Mouse (Mus musculus): ENCODE data around the gene Pipox. TPM values are rescaled to one million over a fixed set of nuclear protein-coding genes. Genes with fewer than 3 reads are reported as not detected.

The Pipox gene
- total RNA-seq, 4 experiments from 2014 or later: 0.43 to 0.82 (median 0.59) TPM

DNA sequence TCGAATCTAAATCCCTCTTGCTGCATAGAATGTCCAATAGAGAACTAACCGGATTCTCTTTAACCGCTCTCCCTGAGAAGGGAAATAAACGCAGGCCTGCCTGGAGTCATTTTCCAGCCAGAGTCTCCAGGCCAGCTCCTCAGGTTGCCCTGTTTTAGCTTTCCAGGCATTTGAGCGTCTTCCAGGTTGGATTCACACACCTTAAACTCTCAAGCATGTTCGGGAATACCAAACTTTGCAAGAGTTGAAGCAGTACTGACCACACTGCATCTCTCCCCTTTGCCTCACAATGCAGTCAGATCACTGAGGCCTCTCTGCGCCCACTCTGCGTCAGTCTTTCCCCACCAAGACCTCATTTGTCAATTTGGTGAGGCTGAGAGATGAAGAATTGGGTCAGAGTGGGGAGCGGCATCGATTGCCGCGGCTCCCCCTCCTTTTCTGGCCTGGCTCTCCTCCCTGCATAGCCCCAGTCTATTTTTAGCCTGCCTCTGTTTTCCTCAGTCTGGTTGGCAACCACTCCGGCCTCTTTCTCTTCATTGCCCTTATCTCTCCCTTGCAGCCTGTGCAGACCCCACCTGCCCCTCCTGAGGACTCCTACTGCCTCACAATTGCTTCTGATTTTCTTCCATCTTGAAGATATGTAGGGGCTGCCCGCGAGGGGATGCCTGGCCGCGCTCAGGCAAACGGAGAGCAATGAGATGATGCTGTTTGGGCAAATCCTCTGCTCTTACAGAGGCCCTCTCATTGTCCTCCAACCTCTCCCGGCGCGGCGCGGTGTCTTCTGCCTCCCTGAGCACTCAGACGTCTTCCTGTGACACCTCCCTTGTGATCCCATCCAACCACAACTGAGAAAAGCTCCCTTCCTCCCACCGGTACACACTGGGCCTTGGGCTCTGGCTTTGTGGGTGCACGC lies 17.8 kb downstream of the Pipox start:
- no peak for DNase-seq (ENCODE audit: low spot score)

DNA sequence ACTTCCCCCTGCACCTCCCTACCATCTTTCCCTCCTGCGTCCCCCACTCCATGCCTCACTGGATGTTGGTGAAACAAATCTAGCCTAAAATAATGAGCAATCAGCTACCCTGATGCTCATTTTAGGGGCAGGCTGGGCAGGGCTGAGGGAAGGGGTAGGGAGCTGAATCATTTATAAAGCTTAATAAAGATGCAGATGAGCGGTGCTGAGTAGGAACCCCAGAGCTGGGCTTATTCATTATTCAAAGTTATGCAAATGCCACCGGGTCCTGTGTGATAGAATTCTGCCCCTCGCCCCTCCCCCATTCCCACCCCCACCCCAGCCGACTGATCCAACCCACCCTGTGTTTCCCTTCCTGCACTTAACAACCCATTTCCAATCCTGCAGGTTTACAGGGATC lies 18.6 kb downstream of the Pipox start:
- no peak for DNase-seq (ENCODE audit: low spot score)

DNA sequence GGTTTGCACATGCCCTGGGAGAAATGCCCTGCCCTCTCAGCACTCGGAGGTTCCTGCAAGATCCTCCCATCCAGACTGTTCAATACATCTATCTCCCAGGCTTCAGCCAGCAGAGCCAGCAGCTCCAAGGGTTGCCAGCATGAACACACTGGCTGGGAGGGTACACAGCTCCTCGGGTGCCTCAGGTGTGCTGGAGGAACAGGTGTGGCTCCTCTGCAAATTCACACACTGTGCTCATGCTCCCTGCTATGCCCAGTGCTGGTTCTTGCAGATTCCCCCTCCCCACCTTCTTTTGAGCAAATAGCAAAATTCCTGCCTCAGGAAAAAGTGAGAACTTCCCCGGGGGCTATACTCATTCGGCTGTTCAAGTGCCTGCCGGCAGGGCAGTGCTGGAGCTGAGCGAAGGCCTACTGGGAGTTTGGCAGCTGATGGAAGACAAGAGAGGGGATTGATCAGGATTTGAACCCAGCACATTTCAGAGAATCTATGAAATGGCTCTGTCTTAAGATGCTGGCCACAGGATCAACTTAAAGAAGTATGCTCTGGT lies 19.1 kb downstream of the Pipox start:
- DNase-seq (ENCODE audit: low spot score): no peak

DNA sequence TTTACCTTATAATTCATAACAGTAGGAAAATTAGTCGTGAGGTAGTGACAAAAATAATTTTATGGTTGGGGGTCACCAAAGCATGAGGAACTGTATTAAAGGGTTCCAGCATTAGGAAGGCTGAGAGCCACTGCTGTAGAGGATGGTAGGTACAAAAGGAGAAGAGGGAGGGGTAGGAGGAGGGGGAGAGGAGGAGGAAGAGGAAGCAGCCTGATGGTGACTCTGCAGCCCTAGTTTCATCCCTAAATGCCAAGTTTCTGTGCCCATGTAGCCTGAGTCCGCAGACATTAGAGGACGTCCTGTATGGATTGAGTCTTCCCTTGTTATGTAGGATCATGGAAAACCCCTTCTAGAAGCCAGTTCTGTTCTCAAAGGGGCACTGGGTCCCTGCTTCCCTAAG lies 20.8 kb downstream of the Pipox start:
- DNase-seq (ENCODE audit: low spot score): no peak

DNA sequence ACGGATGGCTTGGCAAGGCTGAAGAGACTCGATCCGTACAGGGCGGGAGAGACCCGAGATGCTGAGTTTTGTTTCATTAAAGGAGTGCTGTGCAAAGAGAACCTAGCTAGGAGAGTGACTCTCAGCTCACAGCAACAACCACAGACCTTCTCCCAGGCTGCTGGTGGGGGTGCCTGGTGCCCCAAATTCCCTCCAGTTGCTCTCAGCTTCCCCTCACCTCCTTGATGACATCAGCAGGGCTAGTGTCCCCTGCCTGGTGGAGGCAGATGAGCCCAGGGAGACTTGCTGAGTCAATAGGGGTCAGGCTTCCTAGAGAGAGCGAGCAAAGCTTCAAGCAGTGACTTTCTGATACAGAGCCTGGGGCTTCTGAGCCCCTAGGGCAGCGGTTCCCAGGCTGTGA lies 21.2 kb downstream of the Pipox start:
- no peak for DNase-seq (ENCODE audit: low spot score)

DNA sequence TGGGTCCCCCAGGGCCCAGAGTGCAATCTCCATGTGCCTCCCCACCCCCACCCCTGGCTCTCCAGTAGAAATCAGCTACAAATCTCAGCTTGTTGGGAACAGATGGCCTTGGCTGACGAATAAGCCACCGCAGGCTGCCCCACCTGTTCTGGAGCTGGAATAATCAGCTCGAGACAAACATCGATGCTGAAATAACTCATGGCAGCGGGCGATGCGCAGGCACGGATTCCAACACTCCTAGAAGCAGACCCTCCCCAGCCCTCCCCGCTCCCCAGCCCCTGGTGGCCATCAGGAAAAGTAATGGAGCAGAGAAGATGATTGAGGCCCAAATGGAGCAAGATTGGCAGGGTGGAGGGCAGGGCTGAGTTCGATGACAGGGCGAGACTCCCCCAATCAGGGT lies 21.7 kb downstream of the Pipox start:
- DNase-seq (ENCODE audit: low spot score): no peak

DNA sequence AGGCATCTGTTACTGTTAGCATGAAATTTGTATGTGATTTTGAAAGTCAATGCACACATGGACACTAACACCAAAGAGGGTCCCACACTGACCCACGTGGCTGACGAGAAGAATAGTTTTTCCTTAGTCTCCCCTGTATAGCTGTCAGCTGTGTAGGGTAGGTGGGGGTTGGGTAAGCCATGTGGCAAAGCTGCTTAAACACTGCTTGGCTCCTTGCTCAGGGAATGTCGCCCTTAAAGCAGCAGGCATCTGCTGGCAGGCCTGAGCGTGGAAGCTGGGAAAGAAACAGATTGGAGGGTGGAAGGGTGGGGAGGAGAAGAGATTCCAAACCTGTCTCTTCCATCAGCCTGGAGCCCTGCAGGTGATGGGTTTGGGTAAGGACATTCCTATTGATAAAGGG lies 22.5 kb downstream of the Pipox start:
- no peak for DNase-seq (ENCODE audit: low spot score)

DNA sequence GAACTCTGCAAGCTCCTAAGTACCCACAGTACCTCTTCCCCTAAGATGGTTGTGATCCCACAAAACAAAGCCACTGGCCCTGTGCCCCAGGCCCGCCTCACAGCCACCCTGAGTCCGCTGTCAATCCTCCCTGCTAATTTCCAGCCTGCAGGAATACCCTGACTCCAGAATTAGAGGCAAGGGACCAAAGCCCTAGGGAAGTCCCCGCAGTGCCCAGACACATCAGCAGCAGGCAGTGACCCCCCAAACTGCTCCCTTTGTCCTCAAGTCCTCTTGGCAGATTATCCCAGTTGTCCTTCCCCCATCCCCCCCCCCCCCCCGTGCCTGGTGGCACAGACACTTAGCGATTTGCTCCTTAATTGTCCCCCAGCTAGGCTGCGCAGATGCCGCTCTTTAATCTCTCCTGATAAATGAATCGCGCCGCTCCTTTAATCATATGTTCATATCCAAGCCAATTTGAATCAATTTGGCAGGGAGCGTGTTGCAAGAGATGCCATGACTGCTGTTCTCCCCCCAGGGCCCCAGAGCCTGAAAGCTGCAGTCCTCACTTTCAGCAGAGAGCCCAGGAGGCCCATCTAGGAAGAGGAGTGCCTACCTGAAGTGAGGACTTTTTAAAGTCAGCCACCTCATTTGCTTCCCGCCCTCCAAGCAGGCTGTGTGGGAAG lies 26.3 kb downstream of the Pipox start:
- DNase-seq (ENCODE audit: low spot score): no peak

DNA sequence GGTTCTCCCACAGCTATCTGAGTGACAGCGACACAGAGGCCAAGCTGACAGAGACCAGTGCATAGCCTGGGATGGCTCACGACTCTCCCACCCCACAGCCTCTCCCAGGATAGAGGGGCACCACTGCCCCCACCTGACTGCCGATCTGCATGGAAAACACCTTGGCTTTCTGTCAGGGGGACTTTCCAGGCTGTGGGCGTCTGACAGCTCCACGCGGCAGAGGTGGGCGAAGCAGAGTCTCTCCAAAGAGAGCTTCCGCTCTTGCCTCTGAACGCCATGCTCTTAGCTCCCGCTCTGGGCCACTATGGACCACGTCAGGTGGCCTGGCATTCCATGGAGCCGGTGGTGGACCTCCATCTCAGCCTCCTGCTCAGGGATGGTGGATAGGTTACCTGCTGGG lies 29.1 kb downstream of the Pipox start:
- DNase-seq (ENCODE audit: low spot score): no peak

DNA sequence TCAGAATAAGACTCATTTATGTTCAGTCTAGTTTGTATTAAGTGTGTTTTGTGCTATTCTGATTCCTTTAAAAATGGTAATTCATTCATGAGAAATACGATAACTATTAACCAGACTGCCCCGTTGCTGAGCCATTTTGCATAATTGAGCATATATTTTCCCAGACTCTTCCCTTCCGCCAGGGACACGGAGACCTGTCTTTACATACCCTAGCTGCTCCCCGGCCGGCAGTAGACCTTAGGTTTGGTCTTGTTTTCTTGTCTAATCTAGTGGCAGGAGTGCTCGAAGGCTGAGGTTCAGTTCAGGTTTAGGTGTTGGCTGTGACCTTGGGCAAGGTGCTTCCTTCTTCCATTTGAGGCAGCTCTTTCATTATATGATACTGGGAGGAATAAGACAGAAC lies 31.0 kb downstream of the Pipox start:
- no peak for DNase-seq (ENCODE audit: low spot score)

DNA sequence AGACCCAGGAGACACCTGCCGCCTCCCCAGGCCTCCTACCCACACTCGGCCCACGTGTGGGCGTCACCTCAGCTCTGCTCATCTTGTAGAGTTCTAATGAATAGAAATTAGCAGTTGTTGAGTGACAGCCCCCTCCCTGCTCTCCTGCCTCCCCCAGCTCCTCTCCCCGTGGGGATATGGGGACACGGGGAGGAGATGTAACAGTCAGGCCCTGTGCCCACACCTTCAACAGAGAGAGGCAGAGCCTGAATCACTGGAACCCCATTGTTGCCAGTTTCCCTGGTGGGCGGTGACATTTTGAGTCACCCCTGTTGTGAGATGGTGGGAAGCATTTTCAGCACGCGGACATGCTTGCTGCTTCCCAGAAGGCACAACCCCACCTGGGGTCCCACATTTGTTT lies 32.9 kb downstream of the Pipox start:
- DNase-seq (ENCODE audit: low spot score): no peak

DNA sequence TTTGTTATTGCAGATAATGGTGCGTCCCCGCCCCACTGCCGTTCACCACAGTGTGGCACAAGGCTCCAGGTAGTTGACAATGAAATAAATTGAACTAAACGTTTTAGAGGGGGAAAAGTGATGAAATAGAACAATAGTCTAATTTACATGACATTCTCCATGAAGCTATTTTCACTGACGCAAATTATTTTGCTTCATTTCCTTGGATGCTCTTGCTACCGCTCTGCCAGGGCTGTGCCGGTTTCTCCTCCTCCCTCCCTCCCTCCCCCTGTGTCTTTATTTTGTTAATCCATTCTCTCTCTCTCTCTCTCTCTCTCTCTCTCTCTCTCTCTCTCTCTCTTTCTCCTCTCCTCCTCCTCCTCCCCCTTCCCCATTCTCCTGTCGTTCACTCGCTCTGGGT lies 35.3 kb downstream of the Pipox start:
- DNase-seq (ENCODE audit: low spot score): no peak

DNA sequence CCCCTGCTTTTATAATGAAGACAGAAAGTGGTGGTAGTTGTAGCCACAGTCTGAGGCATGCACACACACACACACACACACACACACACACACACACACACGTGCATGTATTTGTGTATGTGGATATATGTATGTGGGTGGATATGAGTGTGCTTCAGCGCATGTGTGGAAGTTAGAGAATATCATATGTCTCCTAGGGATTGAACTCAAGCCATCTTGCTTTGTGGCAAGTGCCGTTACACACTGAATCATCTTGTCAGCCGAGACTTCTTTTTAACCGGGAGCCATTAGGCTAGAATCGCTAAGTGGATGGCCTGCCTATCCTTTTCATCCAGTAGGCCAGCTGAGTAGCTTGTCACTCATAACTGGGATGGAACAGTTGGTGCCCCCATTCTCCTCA lies 36.8 kb downstream of the Pipox start:
- no peak for DNase-seq (ENCODE audit: low spot score)

DNA sequence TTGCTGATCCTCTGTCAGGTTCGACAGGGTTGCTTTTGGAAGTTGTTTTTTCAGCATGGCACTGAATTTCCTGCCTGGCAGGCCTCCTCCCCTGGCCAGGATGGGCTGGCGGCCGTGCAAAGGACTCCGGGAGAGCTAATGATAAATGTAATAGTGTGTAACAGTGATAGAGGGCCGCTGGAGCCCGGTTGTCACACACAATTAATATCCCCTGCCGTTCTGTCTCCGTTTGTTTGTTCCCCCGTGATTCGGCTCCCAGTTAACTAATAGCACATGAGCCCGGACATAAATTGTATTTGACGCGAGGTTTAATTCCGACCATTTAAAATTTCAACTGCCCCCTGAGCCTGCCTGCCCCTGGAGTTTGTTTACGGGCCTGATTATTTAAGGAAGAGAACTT lies 38.5 kb downstream of the Pipox start:
- DNase-seq (ENCODE audit: low spot score): no peak

DNA sequence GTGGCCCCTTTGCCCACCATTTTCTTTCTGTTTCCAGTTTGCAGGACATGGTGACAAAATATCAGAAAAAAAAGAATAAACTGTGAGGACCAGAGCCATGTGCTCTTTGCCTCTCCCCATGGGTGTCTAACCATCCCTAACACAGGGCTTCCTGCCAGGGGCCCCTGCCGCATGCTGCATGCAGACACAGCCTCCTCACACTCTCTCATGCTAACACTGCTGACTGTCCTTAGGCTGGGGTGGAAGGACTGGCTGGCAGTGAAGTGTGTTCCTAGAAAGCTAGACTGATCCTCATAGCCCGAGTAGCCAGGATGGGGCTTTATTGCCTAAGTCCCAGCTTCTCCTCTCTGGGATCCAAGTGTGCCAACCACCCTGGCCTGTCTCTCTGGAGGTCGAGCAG lies 39.3 kb downstream of the Pipox start:
- DNase-seq (ENCODE audit: low spot score): no peak

DNA sequence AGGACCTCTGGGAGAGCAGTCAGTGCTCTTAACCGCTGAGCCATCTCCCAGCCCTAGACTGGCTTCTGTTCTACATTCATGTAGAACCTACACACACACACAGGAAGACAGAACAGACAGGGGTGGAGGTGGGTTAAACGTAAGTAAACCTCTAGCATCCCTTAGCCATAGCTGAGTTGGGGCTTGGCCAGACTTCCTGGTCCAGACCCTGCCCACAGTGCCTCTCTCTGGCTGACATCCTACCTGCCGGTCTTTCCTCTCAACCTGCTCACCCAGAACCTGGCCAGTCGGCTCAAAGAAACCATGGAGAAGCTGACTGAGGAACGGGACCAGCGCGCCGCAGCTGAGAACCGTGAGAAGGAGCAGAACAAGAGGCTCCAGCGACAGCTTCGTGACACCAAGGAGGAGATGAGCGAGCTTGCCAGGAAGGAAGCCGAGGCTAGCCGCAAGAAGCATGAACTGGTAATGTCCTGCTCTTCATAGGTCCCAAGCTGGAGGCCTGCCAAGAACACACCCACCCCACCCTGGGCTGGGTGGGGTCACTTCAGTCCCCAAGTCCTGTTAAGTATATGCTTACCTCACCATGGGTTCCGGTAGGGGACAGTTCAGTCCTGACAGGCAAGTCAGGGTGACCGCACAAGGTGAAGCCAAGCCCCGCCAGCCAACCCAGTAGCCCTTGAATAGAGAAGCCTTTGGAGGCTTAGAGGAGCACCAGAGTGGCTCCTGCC lies 40.8 kb downstream of the Pipox start:
- no peak for DNase-seq (ENCODE audit: low spot score)

DNA sequence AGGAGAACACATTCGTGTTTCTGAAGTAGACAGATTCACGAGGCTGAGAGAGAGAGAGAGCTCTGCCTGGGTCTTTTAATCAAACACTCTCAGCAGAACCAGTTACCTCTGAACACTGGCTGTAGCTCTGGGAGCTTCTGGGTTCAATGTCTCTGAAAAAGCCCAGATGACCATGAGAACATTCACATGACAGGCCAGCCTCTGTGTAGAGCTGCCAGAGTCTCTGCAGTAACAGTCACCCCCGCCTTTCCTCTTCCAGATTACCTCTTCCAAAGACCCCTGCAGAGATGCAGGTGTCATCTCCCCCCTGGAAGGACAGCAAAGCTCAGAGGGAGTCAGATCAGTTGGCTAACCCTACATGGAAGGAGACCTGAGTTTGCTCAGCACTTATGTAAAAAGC lies 41.7 kb downstream of the Pipox start:
- no peak for DNase-seq (ENCODE audit: low spot score)

DNA sequence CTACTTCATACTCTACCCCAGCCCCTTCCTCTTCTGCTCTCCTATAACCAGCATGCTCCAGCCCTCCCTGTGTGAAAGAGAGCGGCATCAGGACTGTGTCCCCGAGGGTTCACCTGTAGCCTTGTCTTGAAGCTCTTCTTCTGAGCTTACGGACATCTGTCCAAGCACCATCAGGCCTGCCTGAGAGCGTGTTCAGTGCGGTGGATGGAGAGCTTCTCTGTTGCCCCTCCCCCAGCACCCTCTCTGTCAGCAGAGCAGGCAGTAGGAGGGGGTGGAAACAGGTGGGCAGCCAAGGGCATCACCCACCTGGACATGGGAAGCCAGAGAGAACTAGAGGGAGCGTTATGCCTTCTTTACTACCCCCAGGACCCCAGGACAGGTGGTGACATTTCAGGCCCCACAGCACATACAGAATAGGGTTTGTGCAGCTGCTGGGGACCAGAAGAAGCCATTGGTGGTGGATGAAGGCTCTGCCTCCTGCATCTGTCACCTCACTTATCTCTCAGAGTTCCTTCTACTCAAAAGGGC lies 42.3 kb downstream of the Pipox start:
- DNase-seq (ENCODE audit: low spot score): no peak

DNA sequence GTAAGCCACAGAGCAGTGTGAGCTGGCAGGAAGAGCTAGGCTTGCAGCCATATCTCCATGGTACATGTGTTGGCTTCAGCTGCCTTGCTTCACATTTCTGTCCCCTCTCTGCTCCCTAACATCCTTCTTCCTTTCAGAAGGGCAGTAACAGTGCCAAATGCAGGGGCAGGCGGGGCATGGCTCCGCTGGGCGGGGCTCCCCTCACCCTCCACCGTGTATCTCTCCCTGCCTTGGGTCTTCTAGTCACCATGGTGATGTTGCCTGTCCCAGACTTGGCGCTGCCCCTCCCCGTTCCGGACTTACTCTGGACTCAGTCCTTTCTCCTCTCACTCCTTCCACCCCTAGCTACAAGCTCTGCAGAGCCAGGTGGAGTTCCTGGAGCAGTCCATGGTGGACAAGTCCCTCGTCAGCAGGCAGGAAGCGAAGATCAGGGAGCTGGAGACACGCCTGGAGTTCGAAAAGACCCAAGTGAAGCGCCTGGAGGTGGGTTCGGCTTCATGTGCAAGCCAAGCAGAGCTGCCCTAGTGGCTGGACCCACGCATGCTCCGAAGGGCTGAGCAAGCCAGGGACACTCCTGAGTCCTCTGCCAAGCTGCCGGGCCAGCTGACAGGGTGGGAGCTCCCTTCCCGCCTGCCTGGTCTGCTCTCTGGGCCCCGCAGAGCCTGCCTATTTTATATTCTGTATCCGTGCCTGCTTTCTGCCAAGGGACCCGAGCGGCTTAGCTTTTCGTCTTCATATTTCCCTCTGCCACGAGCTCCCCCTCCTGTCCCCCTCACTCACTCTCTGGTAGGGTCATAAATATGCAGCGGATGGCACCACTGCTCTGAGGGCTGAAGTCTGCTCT lies 43.3 kb downstream of the Pipox start:
- peak; percentile 48 for DNase-seq (ENCODE audit: low spot score)

DNA sequence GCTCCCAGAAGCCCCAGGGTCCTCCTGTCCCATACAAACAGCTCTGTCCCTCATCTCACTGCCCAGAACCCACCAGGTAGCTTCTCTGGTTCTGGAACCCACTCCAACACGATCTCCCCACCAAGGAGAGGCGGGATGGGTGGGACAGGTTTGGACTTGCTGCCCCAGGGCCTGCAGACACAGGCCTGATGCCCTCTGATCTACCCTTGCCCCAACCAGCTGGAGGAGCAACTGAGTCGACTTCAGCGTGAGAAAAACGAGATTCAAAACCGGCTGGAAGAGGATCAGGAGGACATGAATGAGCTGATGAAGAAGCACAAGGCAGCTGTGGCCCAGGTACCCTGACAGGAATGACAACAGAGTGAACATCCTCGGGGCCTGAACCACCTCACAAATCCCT lies 44.7 kb downstream of the Pipox start:
- no peak for DNase-seq (ENCODE audit: low spot score)

DNA sequence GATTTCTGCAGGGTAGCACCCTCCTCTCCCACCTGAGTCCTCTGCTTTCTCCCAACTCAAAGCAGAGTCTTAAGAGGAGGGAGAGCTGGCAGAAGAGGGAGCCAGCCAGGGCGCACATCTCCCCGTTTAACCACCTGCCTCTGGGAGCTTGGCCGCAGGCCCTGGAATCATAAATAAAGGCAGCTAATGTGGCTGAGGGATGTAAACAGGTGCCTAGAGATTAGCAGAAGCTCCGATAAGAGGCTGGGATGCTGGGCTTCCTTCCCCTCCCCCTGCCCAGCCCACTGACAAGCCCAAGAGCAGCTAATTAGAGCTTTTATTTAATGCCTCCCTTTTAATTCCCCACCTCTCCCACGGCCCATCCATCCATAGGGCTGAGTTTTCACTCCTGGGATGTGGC lies 45.8 kb downstream of the Pipox start:
- no peak for DNase-seq (ENCODE audit: low spot score)
